Mouse (Mus musculus): ENCODE results near the gene Ssh2. TPM values are rescaled to one million over a fixed set of nuclear protein-coding genes. Genes with fewer than 3 reads are reported as not detected.

Gene Ssh2
- polyA plus RNA-seq, 1 experiment from 2014 or later, result 14.3 TPM

GRCm38 (mm10) chr11:77364376-77364775, 148.3 kb downstream of the Ssh2 start:
- no peak for ATAC-seq (ENCODE audit: low FRiP score, low read depth)
- Histone ChIP-seq H3K9ac (no peak overlapping the region), H3K4me2 (replicated peaks) (no peak overlapping the region), H3K4me3 (no peak overlapping the region), H3K36me3 (no peaks in the 10 kb centered on the region), H3K4me1 (no peaks in the 10 kb centered on the region), H3K27me3 (replicated peaks) (no peaks in the 10 kb centered on the region), H3K9me3 (no peaks in the 10 kb centered on the region), H3K27ac (no peak overlapping the region)
- 66% methylated on average over 1 of the region's 1 CpGs for WGBS

GRCm38 (mm10) chr11:77365706-77366386, 149.8 kb downstream of the Ssh2 start:
- no peaks in the 10 kb centered on the region for H3K4me1 ChIP-seq
- no peak overlapping the region for H3K4me3 ChIP-seq
- no peak overlapping the region for H3K27ac ChIP-seq
- no peaks in the 10 kb centered on the region for H3K36me3 ChIP-seq
- whole genome bisulfite sequencing, result 90% methylated on average over 6 of the region's 6 CpGs
- H3K27me3 ChIP-seq (replicated peaks), result no peaks in the 10 kb centered on the region
- no peaks in the 10 kb centered on the region for H3K9me3 ChIP-seq
- H3K9ac ChIP-seq, result no peak overlapping the region
- no peak overlapping the region for H3K4me2 ChIP-seq (replicated peaks)
- no peak for ATAC-seq (ENCODE audit: low FRiP score, low read depth)

GRCm38 (mm10) chr11:77367541-77368270, 151.6 kb downstream of the Ssh2 start:
- Histone ChIP-seq H3K27ac (no peak overlapping the region), H3K4me2 (replicated peaks) (no peak overlapping the region), H3K36me3 (no peaks in the 10 kb centered on the region), H3K4me3 (no peak overlapping the region), H3K9ac (no peak overlapping the region), H3K4me1 (no peaks in the 10 kb centered on the region), H3K27me3 (replicated peaks) (no peaks in the 10 kb centered on the region), H3K9me3 (no peaks in the 10 kb centered on the region)
- 95% methylated on average over 9 of the region's 9 CpGs for WGBS
- ATAC-seq (ENCODE audit: low FRiP score, low read depth), result no peak

GRCm38 (mm10) chr11:77369188-77369840, 153.2 kb downstream of the Ssh2 start:
- ATAC-seq (ENCODE audit: low FRiP score, low read depth), result no peak
- 81% methylated on average over 2 of the region's 2 CpGs for WGBS
- no peak overlapping the region for H3K4me3 ChIP-seq
- H3K4me1 ChIP-seq, result no peaks in the 10 kb centered on the region
- no peak overlapping the region for H3K27ac ChIP-seq
- no peaks in the 10 kb centered on the region for H3K36me3 ChIP-seq
- H3K27me3 ChIP-seq (replicated peaks), result no peaks in the 10 kb centered on the region
- H3K9ac ChIP-seq, result no peak overlapping the region
- no peaks in the 10 kb centered on the region for H3K9me3 ChIP-seq
- no peak overlapping the region for H3K4me2 ChIP-seq (replicated peaks)

- Histone ChIP-seq H3K27ac (no peak overlapping the region), H3K4me1 (no peaks in the 10 kb centered on the region), H3K27me3 (replicated peaks) (no peaks in the 10 kb centered on the region), H3K4me3 (no peak overlapping the region), H3K9me3 (no peaks in the 10 kb centered on the region), H3K36me3 (no peaks in the 10 kb centered on the region), H3K4me2 (replicated peaks) (no peak overlapping the region), H3K9ac (no peak overlapping the region)
- no peak for ATAC-seq (ENCODE audit: low FRiP score, low read depth)
- 70% methylated on average over 2 of the region's 2 CpGs for WGBS
Measured at GRCm38 (mm10) chr11:77369841-77370191, 153.7 kb downstream of the Ssh2 start.

GRCm38 (mm10) chr11:77371088-77371487, 155.0 kb downstream of the Ssh2 start:
- no peaks in the 10 kb centered on the region for H3K9me3 ChIP-seq
- no peak for ATAC-seq (ENCODE audit: low FRiP score, low read depth)
- no peaks in the 10 kb centered on the region for H3K36me3 ChIP-seq
- H3K4me2 ChIP-seq (replicated peaks), result no peak overlapping the region
- no peaks in the 10 kb centered on the region for H3K4me1 ChIP-seq
- no peak overlapping the region for H3K27ac ChIP-seq
- no peak overlapping the region for H3K4me3 ChIP-seq
- no peaks in the 10 kb centered on the region for H3K27me3 ChIP-seq (replicated peaks)
- 80% methylated on average over 3 of the region's 3 CpGs for WGBS
- no peak overlapping the region for H3K9ac ChIP-seq

GRCm38 (mm10) chr11:77371696-77372095, 155.6 kb downstream of the Ssh2 start:
- no peak for ATAC-seq (ENCODE audit: low FRiP score, low read depth)
- no peak overlapping the region for H3K27ac ChIP-seq
- H3K4me3 ChIP-seq, result no peak overlapping the region
- no peak overlapping the region for H3K4me2 ChIP-seq (replicated peaks)
- H3K9me3 ChIP-seq, result no peaks in the 10 kb centered on the region
- no peaks in the 10 kb centered on the region for H3K36me3 ChIP-seq
- no peak overlapping the region for H3K9ac ChIP-seq
- H3K4me1 ChIP-seq, result no peaks in the 10 kb centered on the region
- H3K27me3 ChIP-seq (replicated peaks), result no peaks in the 10 kb centered on the region

GRCm38 (mm10) chr11:77372196-77372904, 156.3 kb downstream of the Ssh2 start:
- no peak for ATAC-seq (ENCODE audit: low FRiP score, low read depth)
- Histone ChIP-seq H3K4me1 (no peaks in the 10 kb centered on the region), H3K27ac (no peak overlapping the region), H3K9ac (no peak overlapping the region), H3K4me2 (replicated peaks) (no peak overlapping the region), H3K9me3 (no peaks in the 10 kb centered on the region), H3K27me3 (replicated peaks) (no peaks in the 10 kb centered on the region), H3K4me3 (no peak overlapping the region), H3K36me3 (no peaks in the 10 kb centered on the region)
- 74% methylated on average over 8 of the region's 8 CpGs for whole genome bisulfite sequencing

GRCm38 (mm10) chr11:77378622-77379021, 162.5 kb downstream of the Ssh2 start:
- WGBS, result 95% methylated on average over 2 of the region's 2 CpGs
- H3K9me3 ChIP-seq, result no peaks in the 10 kb centered on the region
- H3K9ac ChIP-seq, result no peak overlapping the region
- no peak overlapping the region for H3K4me3 ChIP-seq
- H3K4me1 ChIP-seq, result no peaks in the 10 kb centered on the region
- H3K4me2 ChIP-seq (replicated peaks), result no peak overlapping the region
- no peaks in the 10 kb centered on the region for H3K36me3 ChIP-seq
- H3K27me3 ChIP-seq (replicated peaks), result no peaks in the 10 kb centered on the region
- no peak overlapping the region for H3K27ac ChIP-seq
- ATAC-seq (ENCODE audit: low FRiP score, low read depth), result no peak

- no peaks in the 10 kb centered on the region for H3K36me3 ChIP-seq
- H3K4me1 ChIP-seq, result no peaks in the 10 kb centered on the region
- no peak for ATAC-seq (ENCODE audit: low FRiP score, low read depth)
- no peak overlapping the region for H3K4me2 ChIP-seq (replicated peaks)
- H3K9me3 ChIP-seq, result no peaks in the 10 kb centered on the region
- H3K27ac ChIP-seq, result no peak overlapping the region
- H3K9ac ChIP-seq, result no peak overlapping the region
- WGBS, result 88% methylated on average over 3 of the region's 3 CpGs
- H3K4me3 ChIP-seq, result no peak overlapping the region
- no peaks in the 10 kb centered on the region for H3K27me3 ChIP-seq (replicated peaks)
Measured at GRCm38 (mm10) chr11:77381174-77381573, 165.1 kb downstream of the Ssh2 start.

GRCm38 (mm10) chr11:77384151-77384550, 168.1 kb downstream of the Ssh2 start:
- Histone ChIP-seq H3K27ac (no peak overlapping the region), H3K4me2 (replicated peaks) (no peak overlapping the region), H3K9me3 (no peaks in the 10 kb centered on the region), H3K27me3 (replicated peaks) (no peaks in the 10 kb centered on the region), H3K4me3 (no peak overlapping the region), H3K9ac (no peak overlapping the region), H3K4me1 (no peaks in the 10 kb centered on the region), H3K36me3 (no peaks in the 10 kb centered on the region)
- ATAC-seq (ENCODE audit: low FRiP score, low read depth), result no peak
- 84% methylated on average over 3 of the region's 3 CpGs for WGBS
